Mouse (Mus musculus) olfactory bulb, adult 2 months (tissue): ENCODE measurements around the gene Pkp4. TPM values are rescaled to one million over a fixed set of nuclear protein-coding genes. Genes with fewer than 3 reads are reported as not detected.

Experiments
- H3K27ac ChIP-seq: fragments of 200-500 bp; 2 replicates; pipeline ENCODE4 v1.5.1; 2012; ENCODE audit warnings: low read depth, low read length; ENCODE audit not compliant: insufficient read depth
- H3K4me1 ChIP-seq: fragments of 200-500 bp; 2 replicates; pipeline ENCODE4 v1.6.1; 2012; ENCODE audit warnings: low read length; ENCODE audit not compliant: control insufficient read depth, insufficient read depth
- H3K4me3 ChIP-seq: fragments of 200-500 bp; 2 replicates; pipeline ENCODE4 v1.5.1; 2012; ENCODE audit warnings: mild to moderate bottlenecking, low read depth, low read length, moderate library complexity; ENCODE audit not compliant: insufficient read depth
- CTCF ChIP-seq: fragments of 200-500 bp; IDR thresholded peaks from 2 replicates; pipeline ENCODE4 v1.5.1; 2012; ENCODE audit warnings: low read depth, mild to moderate bottlenecking, low read length, moderate library complexity; ENCODE audit not compliant: insufficient read depth
- POLR2A ChIP-seq: fragments of 200-500 bp; IDR thresholded peaks from 2 replicates; pipeline ENCODE4 v1.6.1; 2012; ENCODE audit warnings: mild to moderate bottlenecking, low read depth, low read length, moderate library complexity; ENCODE audit not compliant: insufficient read depth
- WGBS: fragments of 180-500 bp; shearing (Covaris S2); methylation state at CpG from one replicate; pipeline ENCODE4 v1.1.7; 2018; 5-methylcytosine and 5-hydroxymethylcytosine counted together
- polyA plus RNA-seq: library from polyadenylated mRNA; stranded (reverse); fragments of >200 nt; gene quantifications from 2 replicates; pipeline ENCODE4 v1.2.4, GENCODE M21; 2012; ENCODE audit warnings: low replicate concordance; ENCODE audit not compliant: missing spikeins, insufficient read depth, insufficient read length

Pkp4 gene
- polyA plus RNA-seq, 1 experiment = 318 TPM

GRCm38 (mm10) chr2:59191466-59191865 lies 30.8 kb downstream of the Pkp4 start:
- TF ChIP-seq POLR2A (no peak), CTCF (no peak)
- Histone ChIP-seq H3K4me1 (peaks cover 24% of the 10 kb centered on the region), H3K27ac (no peak overlapping the region), H3K4me3 (no peak overlapping the region)
- WGBS = 58% methylated on average over 8 of the region's 8 CpGs

- H3K4me1 ChIP-seq = peaks cover 23% of the 10 kb centered on the region
- H3K27ac ChIP-seq = no peak overlapping the region
- TF ChIP-seq POLR2A (no peak), CTCF (no peak)
- WGBS = 83% methylated on average over 5 of the region's 5 CpGs
- no peak overlapping the region for H3K4me3 ChIP-seq
These were observed 32.5 kb downstream of the Pkp4 start for GRCm38 (mm10) chr2:59193117-59193516.

- WGBS = 88% methylated on average over 4 of the region's 4 CpGs
- Histone ChIP-seq H3K27ac (no peak overlapping the region), H3K4me3 (no peak overlapping the region), H3K4me1 (peaks cover 3% of the 10 kb centered on the region; the same call in 1 of the 2 replicates)
- no peak for TF ChIP-seq CTCF
- no peak for TF ChIP-seq POLR2A
These were observed 36.5 kb downstream of the Pkp4 start for GRCm38 (mm10) chr2:59197156-59197555.

GRCm38 (mm10) chr2:59199476-59199976 lies 38.9 kb downstream of the Pkp4 start:
- Histone ChIP-seq H3K4me1 (peaks cover 10% of the 10 kb centered on the region; the same call in 1 of the 2 replicates), H3K4me3 (no peak overlapping the region), H3K27ac (no peak overlapping the region)
- no peak for TF ChIP-seq POLR2A
- no peak for TF ChIP-seq CTCF
- 70% methylated on average over 5 of the region's 5 CpGs for WGBS

- 77% methylated on average over 3 of the region's 3 CpGs for WGBS
- H3K27ac ChIP-seq = no peak overlapping the region
- H3K4me3 ChIP-seq = no peak overlapping the region
- TF ChIP-seq CTCF (no peak), POLR2A (no peak)
- H3K4me1 ChIP-seq = peaks cover 13% of the 10 kb centered on the region
These were observed 39.9 kb downstream of the Pkp4 start for GRCm38 (mm10) chr2:59200511-59200910.

- WGBS = 69% methylated on average over 5 of the region's 5 CpGs
- H3K4me1 ChIP-seq = peaks cover 23% of the 10 kb centered on the region
- TF ChIP-seq CTCF (no peak), POLR2A (no peak)
These were observed 42.3 kb downstream of the Pkp4 start for GRCm38 (mm10) chr2:59202930-59203329.

GRCm38 (mm10) chr2:59203627-59204425 lies 43.2 kb downstream of the Pkp4 start:
- TF ChIP-seq CTCF (no peak), POLR2A (no peak)
- WGBS = 66% methylated on average over 3 of the region's 3 CpGs
- no peak overlapping the region for H3K27ac ChIP-seq
- peaks cover 23% of the 10 kb centered on the region for H3K4me1 ChIP-seq
- H3K4me3 ChIP-seq = no peak overlapping the region

More at GRCm38 (mm10) chr2:59202930-59203329, 42.3 kb downstream of the Pkp4 start:
- Histone ChIP-seq H3K4me3 (no peak overlapping the region), H3K27ac (no peak overlapping the region)

GRCm38 (mm10) chr2:59205092-59205491 lies 44.4 kb downstream of the Pkp4 start:
- H3K4me3 ChIP-seq = no peak overlapping the region
- no peak overlapping the region for H3K27ac ChIP-seq
- no peak for TF ChIP-seq CTCF
- TF ChIP-seq POLR2A = no peak
- H3K4me1 ChIP-seq = peaks cover 23% of the 10 kb centered on the region
- WGBS = 68% methylated on average over 9 of the region's 9 CpGs

- H3K27ac ChIP-seq = no peak overlapping the region
- WGBS = 92% methylated on average over 2 of the region's 2 CpGs
- H3K4me1 ChIP-seq = peaks cover 22% of the 10 kb centered on the region
- no peak overlapping the region for H3K4me3 ChIP-seq
- TF ChIP-seq CTCF (no peak), POLR2A (no peak)
These were observed 45.5 kb downstream of the Pkp4 start for GRCm38 (mm10) chr2:59206190-59206589.

- H3K4me3 ChIP-seq = no peak overlapping the region
- H3K27ac ChIP-seq = no peak overlapping the region
- peaks cover 20% of the 10 kb centered on the region for H3K4me1 ChIP-seq
- TF ChIP-seq POLR2A (no peak), CTCF (no peak)
- WGBS = 27% methylated on average over 4 of the region's 4 CpGs
These were observed 46.6 kb downstream of the Pkp4 start for GRCm38 (mm10) chr2:59207240-59207639.
